Mouse (Mus musculus) cerebellum, adult 2 months (tissue): Measurements from ENCODE around the gene Cd6.

Experiments used
- CTCF ChIP-seq: fragments of 200-500 bp; IDR thresholded peaks from 2 replicates; pipeline ENCODE4 v1.5.1; 2011; ENCODE audit warnings: low read depth, mild to moderate bottlenecking, control low read depth, low read length, moderate library complexity, borderline replicate concordance; ENCODE audit not compliant: insufficient read depth
- POLR2A ChIP-seq: fragments of 200-500 bp; IDR thresholded peaks from 2 replicates; pipeline ENCODE4 v1.6.1; 2011; ENCODE audit warnings: low read length, control low read depth, borderline replicate concordance; ENCODE audit not compliant: insufficient read depth

DNA sequence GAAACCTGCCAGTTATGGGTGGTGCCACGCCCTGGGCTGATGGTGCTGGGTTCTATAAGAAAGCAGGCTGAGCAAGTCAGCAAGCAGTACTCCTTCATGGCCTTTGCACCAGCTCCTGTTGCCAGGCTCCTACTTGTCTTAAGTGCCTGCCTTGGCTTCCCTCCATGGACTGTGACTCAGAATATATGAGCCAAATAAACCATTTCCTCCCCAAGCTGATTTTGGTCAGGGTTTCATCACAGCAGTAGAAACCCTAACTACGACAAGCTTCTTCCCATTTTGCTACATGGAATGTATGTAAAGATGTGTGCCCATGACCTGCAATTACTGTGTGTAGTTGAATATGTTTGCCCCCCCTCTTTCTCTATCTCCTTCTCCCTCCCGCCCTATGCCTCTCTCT lies 3.8 kb upstream of the Cd6 start:
- TF ChIP-seq CTCF (no peak), POLR2A (no peak)
